Mouse (Mus musculus) forebrain, embryonic 12.5 days (tissue): ENCODE measurements at regions not wholly inside any gene's neighbourhood (a gene's known extent, or its start where the extent isn't known, plus 50 kb on each side); places are given as distances from the start of the nearest gene placed in this dataset.

ENCODE experiments used
- ATAC-seq: fragments of 200-750 bp; cut with Nextera tagmentation; 2 replicates; pipeline ENCODE4 v1.8.0; 2017; ENCODE audit warnings: moderate TSS enrichment; ENCODE audit not compliant: low FRiP score
- H3K27ac ChIP-seq: fragments of 300-500 bp; sonication (generic); 2 replicates; pipeline ENCODE4 v1.5.1; 2016; ENCODE audit warnings: mild to moderate bottlenecking
- H3K27me3 ChIP-seq: fragments of 300-500 bp; sonication (generic); 2 replicates; pipeline ENCODE4 v1.6.1; 2016; ENCODE audit warnings: mild to moderate bottlenecking
- H3K36me3 ChIP-seq: fragments of 300-500 bp; sonication (generic); replicated peaks from 2 replicates; pipeline ENCODE4 v1.6.1; 2016; ENCODE audit warnings: mild to moderate bottlenecking
- H3K4me1 ChIP-seq: fragments of 300-500 bp; sonication (generic); 2 replicates; pipeline ENCODE4 v1.6.1; 2016
- H3K4me2 ChIP-seq: fragments of 300-500 bp; sonication (generic); 2 replicates; pipeline ENCODE4 v1.6.1; 2016; ENCODE audit warnings: mild to moderate bottlenecking, moderate library complexity
- H3K4me3 ChIP-seq: fragments of 300-500 bp; sonication (generic); replicated peaks from 2 replicates; pipeline ENCODE4 v1.5.1; 2016; ENCODE audit warnings: mild to moderate bottlenecking
- H3K9ac ChIP-seq: fragments of 300-500 bp; sonication (generic); 2 replicates; pipeline ENCODE4 v1.6.1; 2016; ENCODE audit warnings: mild to moderate bottlenecking
- H3K9me3 ChIP-seq: fragments of 300-500 bp; sonication (generic); 2 replicates; pipeline ENCODE4 v1.6.1; 2016
- WGBS: fragments of 180-500 bp; shearing (Covaris S2); methylation state at CpG from one replicate; pipeline ENCODE4 v1.1.7; 2016; 5-methylcytosine and 5-hydroxymethylcytosine counted together

DNA sequence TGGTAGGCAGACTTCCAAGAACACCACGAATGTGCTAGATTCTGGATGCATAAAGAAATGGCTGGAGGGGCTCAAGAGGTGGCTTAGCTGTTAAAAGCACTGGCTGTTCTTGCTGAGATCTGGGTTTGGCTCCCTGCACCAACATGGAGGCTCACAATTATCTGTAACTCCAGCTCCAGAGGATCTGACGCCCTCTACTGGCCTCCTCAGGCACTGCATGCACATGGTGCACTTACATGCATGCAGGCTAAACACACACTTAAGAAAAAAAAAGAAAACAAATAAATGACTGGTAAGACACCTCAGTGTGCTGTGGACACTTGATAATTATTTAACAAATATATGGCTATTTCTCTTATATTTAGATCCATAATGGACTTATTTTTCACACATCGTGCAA lies 139.2 kb upstream of the Foxd3 start:
- Histone ChIP-seq H3K9ac (no peak overlapping the region), H3K4me2 (no peak overlapping the region), H3K9me3 (no peaks in the 10 kb centered on the region), H3K4me1 (peaks cover 4% of the 10 kb centered on the region; the same call in 1 of the 2 replicates), H3K27me3 (no peaks in the 10 kb centered on the region), H3K4me3 (no peak overlapping the region), H3K36me3 (no peaks in the 10 kb centered on the region), H3K27ac (no peak overlapping the region)
- WGBS: 86% methylated on average over 3 of the region's 3 CpGs
- ATAC-seq: no peak

- Histone ChIP-seq H3K4me3 (no peak overlapping the region), H3K4me1 (no peaks in the 10 kb centered on the region), H3K4me2 (no peak overlapping the region), H3K36me3 (no peaks in the 10 kb centered on the region), H3K9me3 (no peaks in the 10 kb centered on the region), H3K27ac (no peak overlapping the region), H3K9ac (no peak overlapping the region), H3K27me3 (no peaks in the 10 kb centered on the region)
- 89% methylated on average over 12 of the region's 12 CpGs for WGBS
- no peak for ATAC-seq
Observed at GRCm38 (mm10) chr4:99527441-99527840, 128.7 kb upstream of the Foxd3 start.

- H3K36me3 ChIP-seq: no peaks in the 10 kb centered on the region
- H3K4me2 ChIP-seq: no peak overlapping the region
- no peak for ATAC-seq
- H3K27me3 ChIP-seq: no peaks in the 10 kb centered on the region
- H3K9ac ChIP-seq: no peak overlapping the region
- 87% methylated on average over 6 of the region's 6 CpGs for WGBS
- no peaks in the 10 kb centered on the region for H3K9me3 ChIP-seq
- no peaks in the 10 kb centered on the region for H3K4me1 ChIP-seq
- no peak overlapping the region for H3K27ac ChIP-seq
- H3K4me3 ChIP-seq: no peak overlapping the region
Observed at GRCm38 (mm10) chr4:99544014-99544413, 112.1 kb upstream of the Foxd3 start.

DNA sequence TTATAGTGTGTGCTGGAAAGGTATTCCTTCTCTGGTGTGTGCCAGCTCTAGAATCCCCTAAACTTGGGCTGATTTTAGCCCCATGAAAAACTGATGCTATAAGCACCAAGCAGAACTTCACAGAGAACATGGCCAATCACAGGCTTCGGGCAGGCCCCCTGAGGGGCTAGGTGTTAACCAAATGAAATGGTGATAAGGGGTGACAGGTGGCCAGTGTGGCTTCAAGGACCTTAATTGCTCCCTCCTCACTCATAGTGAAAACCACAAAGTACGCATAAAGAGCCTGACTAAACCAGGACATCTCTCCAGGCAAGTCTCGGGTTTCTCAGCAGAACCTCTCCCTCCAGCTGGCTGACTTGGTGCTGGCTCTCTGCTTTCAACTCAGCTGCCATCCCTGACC lies 110.4 kb upstream of the Foxd3 start:
- H3K4me1 ChIP-seq: no peaks in the 10 kb centered on the region
- no peak for ATAC-seq
- no peak overlapping the region for H3K27ac ChIP-seq
- H3K4me3 ChIP-seq: no peak overlapping the region
- no peaks in the 10 kb centered on the region for H3K9me3 ChIP-seq
- no peaks in the 10 kb centered on the region for H3K27me3 ChIP-seq
- H3K36me3 ChIP-seq: no peaks in the 10 kb centered on the region
- H3K9ac ChIP-seq: no peak overlapping the region
- no peak overlapping the region for H3K4me2 ChIP-seq
- 62% methylated on average over 3 of the region's 3 CpGs for WGBS

GRCm38 (mm10) chr4:99557963-99558362 lies 98.1 kb upstream of the Foxd3 start:
- Histone ChIP-seq H3K4me2 (no peak overlapping the region), H3K27ac (no peak overlapping the region), H3K9ac (no peak overlapping the region), H3K36me3 (no peaks in the 10 kb centered on the region), H3K4me3 (no peak overlapping the region), H3K4me1 (peaks cover 3% of the 10 kb centered on the region; the same call in 1 of the 2 replicates), H3K27me3 (peaks cover 54% of the 10 kb centered on the region), H3K9me3 (no peaks in the 10 kb centered on the region)
- WGBS: 62% methylated on average over 5 of the region's 5 CpGs
- ATAC-seq: no peak

GRCm38 (mm10) chr4:99560604-99561003 lies 95.5 kb upstream of the Foxd3 start:
- no peak overlapping the region for H3K27ac ChIP-seq
- no peak for ATAC-seq
- H3K27me3 ChIP-seq: peaks cover 75% of the 10 kb centered on the region
- no peak overlapping the region for H3K9ac ChIP-seq
- H3K4me2 ChIP-seq: no peak overlapping the region
- peaks cover 3% of the 10 kb centered on the region; the same call in 1 of the 2 replicates for H3K4me1 ChIP-seq
- H3K4me3 ChIP-seq: no peak overlapping the region
- WGBS: 34% methylated on average over 8 of the region's 8 CpGs
- no peaks in the 10 kb centered on the region for H3K9me3 ChIP-seq
- no peaks in the 10 kb centered on the region for H3K36me3 ChIP-seq

GRCm38 (mm10) chr4:99561506-99561937 lies 94.6 kb upstream of the Foxd3 start:
- Histone ChIP-seq H3K27ac (no peak overlapping the region), H3K27me3 (peaks cover 81% of the 10 kb centered on the region), H3K4me2 (no peak overlapping the region), H3K9me3 (no peaks in the 10 kb centered on the region), H3K9ac (no peak overlapping the region), H3K4me1 (peaks cover 3% of the 10 kb centered on the region; the same call in 1 of the 2 replicates), H3K36me3 (no peaks in the 10 kb centered on the region), H3K4me3 (no peak overlapping the region)
- WGBS: 6% methylated on average over 6 of the region's 6 CpGs
- no peak for ATAC-seq

GRCm38 (mm10) chr4:99565401-99565800 lies 90.7 kb upstream of the Foxd3 start:
- no peak overlapping the region for H3K27ac ChIP-seq
- no peak for ATAC-seq
- no peak overlapping the region for H3K4me2 ChIP-seq
- H3K4me1 ChIP-seq: peaks cover 3% of the 10 kb centered on the region; the same call in 1 of the 2 replicates
- no peaks in the 10 kb centered on the region for H3K36me3 ChIP-seq
- H3K9me3 ChIP-seq: 0 out of 2 replicates have a peak, but pooled peaks cover 6% of the 10 kb centered on the region
- no peak overlapping the region for H3K9ac ChIP-seq
- no peak overlapping the region for H3K4me3 ChIP-seq
- 88% methylated on average over 9 of the region's 9 CpGs for WGBS
- H3K27me3 ChIP-seq: peaks cover 91% of the 10 kb centered on the region

DNA sequence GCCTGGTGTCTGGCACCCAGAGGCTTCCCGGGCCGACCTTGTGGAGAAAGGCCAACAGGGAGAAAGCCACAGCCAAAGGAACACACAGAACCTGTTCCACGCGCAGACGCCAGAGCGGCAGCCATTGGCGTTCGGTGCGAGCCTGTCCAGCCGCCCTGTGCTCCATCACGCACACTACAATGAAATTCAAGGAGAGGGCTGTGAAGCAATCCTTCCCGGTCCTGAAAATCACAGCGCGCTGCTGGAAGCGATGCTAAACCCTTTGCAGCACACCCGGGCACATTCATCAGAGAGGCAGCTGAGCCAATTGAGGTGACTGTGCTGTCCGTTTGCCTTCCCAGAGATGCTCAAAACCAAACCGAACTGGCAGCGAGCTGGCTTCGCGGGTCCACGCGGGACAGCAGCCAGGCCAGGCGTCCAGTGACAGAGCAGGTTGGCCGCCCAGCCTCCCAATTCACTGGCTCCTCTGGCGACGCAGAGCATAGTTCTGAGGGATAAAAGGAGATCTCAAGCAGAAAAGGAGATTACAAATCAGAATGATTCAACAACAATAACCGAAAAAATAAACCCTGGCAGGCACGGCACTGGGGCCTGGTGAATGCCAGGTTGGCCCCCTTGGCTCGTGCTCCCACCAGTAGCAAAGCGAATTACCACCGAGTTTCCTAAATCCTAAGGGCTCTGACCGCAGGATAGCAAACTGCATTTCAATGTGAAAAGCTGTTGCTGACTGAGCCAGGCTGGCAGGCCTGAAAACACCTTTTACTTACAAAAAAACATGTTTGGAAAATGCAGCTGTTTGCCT lies 83.1 kb upstream of the Foxd3 start:
- H3K27ac ChIP-seq: 0 out of 2 replicates have a peak overlapping the region, but pooled peaks have one; percentile 38
- H3K4me3 ChIP-seq: peak overlapping the region; percentile 26
- under 1% methylated on average over 33 of the region's 33 CpGs for WGBS
- H3K36me3 ChIP-seq: no peaks in the 10 kb centered on the region
- peaks cover 28% of the 10 kb centered on the region for H3K4me1 ChIP-seq
- peak overlapping the region; percentile 57 for H3K4me2 ChIP-seq
- ATAC-seq: peak; percentile 74
- peak overlapping the region; percentile 9 for H3K9ac ChIP-seq
- peaks cover 83% of the 10 kb centered on the region for H3K27me3 ChIP-seq
- H3K9me3 ChIP-seq: 0 out of 2 replicates have a peak, but pooled peaks cover 6% of the 10 kb centered on the region

DNA sequence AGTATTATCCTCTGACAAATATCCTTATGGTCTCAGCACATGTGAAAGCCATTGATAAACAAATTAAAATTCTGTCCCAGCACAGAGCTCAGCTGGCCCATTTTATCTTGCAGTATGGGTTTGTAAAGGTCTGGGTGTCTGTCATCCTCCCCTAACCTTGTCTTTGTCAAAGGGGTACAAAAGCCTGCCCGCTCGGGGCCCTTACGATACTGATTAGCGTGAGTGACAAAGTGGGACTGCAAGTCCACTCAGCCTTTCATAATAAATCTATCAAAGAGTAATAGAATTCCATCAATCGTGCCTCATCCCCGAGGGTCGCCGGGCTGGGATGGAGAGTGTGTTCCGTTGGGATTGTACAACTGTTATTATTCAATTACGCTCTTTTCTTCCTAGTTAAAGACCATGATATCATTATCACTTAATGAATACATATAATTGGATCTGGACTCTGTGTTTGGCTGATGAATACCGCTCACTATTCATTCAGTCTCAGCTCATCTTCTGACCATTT lies 82.0 kb upstream of the Foxd3 start:
- H3K27ac ChIP-seq: no peak overlapping the region
- H3K9me3 ChIP-seq: no peaks in the 10 kb centered on the region
- H3K9ac ChIP-seq: no peak overlapping the region
- no peaks in the 10 kb centered on the region for H3K36me3 ChIP-seq
- peak; percentile 70 for ATAC-seq
- WGBS: 4% methylated on average over 11 of the region's 11 CpGs
- H3K4me2 ChIP-seq: peak overlapping the region; percentile 19
- H3K4me3 ChIP-seq: no peak overlapping the region
- H3K27me3 ChIP-seq: peaks cover 83% of the 10 kb centered on the region
- peaks cover 28% of the 10 kb centered on the region for H3K4me1 ChIP-seq

GRCm38 (mm10) chr4:99574984-99575383 lies 81.1 kb upstream of the Foxd3 start:
- WGBS: 8% methylated on average over 4 of the region's 4 CpGs
- peak; percentile 14; the same call in 1 of the 2 replicates for ATAC-seq
- peaks cover 80% of the 10 kb centered on the region for H3K27me3 ChIP-seq

GRCm38 (mm10) chr4:99597781-99598180 lies 58.3 kb upstream of the Foxd3 start:
- no peak for ATAC-seq
- Histone ChIP-seq H3K27ac (no peak overlapping the region), H3K4me1 (peaks cover 5% of the 10 kb centered on the region), H3K4me3 (no peak overlapping the region), H3K36me3 (no peaks in the 10 kb centered on the region), H3K9ac (no peak overlapping the region), H3K27me3 (peaks cover 65% of the 10 kb centered on the region), H3K4me2 (no peak overlapping the region), H3K9me3 (no peaks in the 10 kb centered on the region)
- 58% methylated on average over 5 of the region's 5 CpGs for WGBS

More at GRCm38 (mm10) chr4:99574984-99575383, 81.1 kb upstream of the Foxd3 start:
- Histone ChIP-seq H3K9ac (no peak overlapping the region), H3K36me3 (no peaks in the 10 kb centered on the region), H3K4me1 (peaks cover 28% of the 10 kb centered on the region), H3K4me2 (no peak overlapping the region), H3K27ac (no peak overlapping the region), H3K9me3 (no peaks in the 10 kb centered on the region), H3K4me3 (no peak overlapping the region)

- H3K36me3 ChIP-seq: no peaks in the 10 kb centered on the region
- no peaks in the 10 kb centered on the region for H3K9me3 ChIP-seq
- peak overlapping the region; percentile 27 for H3K4me2 ChIP-seq
- H3K27ac ChIP-seq: no peak overlapping the region
- no peak overlapping the region for H3K9ac ChIP-seq
- WGBS: 51% methylated on average over 10 of the region's 10 CpGs
- no peak for ATAC-seq
- H3K4me3 ChIP-seq: no peak overlapping the region
- H3K27me3 ChIP-seq: peaks cover 52% of the 10 kb centered on the region
- peaks cover 5% of the 10 kb centered on the region for H3K4me1 ChIP-seq
Observed at GRCm38 (mm10) chr4:99600741-99601140, 55.4 kb upstream of the Foxd3 start.
